Mouse (Mus musculus) kidney, postnatal 36 days (tissue): Measurements from ENCODE around the gene Tbc1d5.

Experiments
- DNase-seq, 2 experiments: peaks; one replicate each; pipeline ENCODE4 v3.0.0; 2021 to 2022; ENCODE audit warnings: mixed read lengths in 2 of 2

Tbc1d5 gene

GRCm38 (mm10) chr17:50872600-50872999 lies 306.6 kb downstream of the Tbc1d5 start:
- no peak for DNase-seq

- no peak for DNase-seq
Measured at GRCm38 (mm10) chr17:50867297-50867696, 311.9 kb downstream of the Tbc1d5 start.

DNA sequence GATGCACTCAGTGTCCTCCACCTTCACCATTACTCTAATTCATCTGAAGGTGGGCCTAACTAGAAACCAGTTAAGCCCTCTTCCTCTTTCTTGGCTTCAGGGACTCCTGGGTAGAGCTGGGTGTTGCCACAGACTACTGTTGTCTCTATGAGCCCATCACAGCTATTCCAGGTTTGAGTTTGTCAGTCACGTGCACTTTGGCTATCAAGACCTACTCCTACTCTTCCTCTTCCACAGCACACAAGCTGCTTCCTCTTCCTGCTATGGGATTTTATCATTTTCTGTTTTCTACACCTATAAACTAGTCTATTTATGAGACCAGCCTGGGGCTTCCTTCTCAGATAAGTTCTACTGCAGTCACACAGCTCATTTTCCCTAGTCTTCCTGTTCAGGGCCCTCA lies 314.4 kb downstream of the Tbc1d5 start:
- no peak for DNase-seq

GRCm38 (mm10) chr17:50853220-50853619 lies 325.9 kb downstream of the Tbc1d5 start:
- DNase-seq, result peak in 1 of 2 experiments; percentile 4

- DNase-seq, result no peak
Measured at GRCm38 (mm10) chr17:50851382-50851781, 327.8 kb downstream of the Tbc1d5 start.

GRCm38 (mm10) chr17:50814089-50814488 lies 365.1 kb downstream of the Tbc1d5 start:
- DNase-seq, result peak in 1 of 2 experiments; percentile 13

GRCm38 (mm10) chr17:50813580-50813979 lies 365.6 kb downstream of the Tbc1d5 start:
- no peak for DNase-seq

- no peak for DNase-seq
Measured at GRCm38 (mm10) chr17:50805631-50806030, 373.5 kb downstream of the Tbc1d5 start.

GRCm38 (mm10) chr17:50803234-50803633 lies 375.9 kb downstream of the Tbc1d5 start:
- DNase-seq, result no peak

DNA sequence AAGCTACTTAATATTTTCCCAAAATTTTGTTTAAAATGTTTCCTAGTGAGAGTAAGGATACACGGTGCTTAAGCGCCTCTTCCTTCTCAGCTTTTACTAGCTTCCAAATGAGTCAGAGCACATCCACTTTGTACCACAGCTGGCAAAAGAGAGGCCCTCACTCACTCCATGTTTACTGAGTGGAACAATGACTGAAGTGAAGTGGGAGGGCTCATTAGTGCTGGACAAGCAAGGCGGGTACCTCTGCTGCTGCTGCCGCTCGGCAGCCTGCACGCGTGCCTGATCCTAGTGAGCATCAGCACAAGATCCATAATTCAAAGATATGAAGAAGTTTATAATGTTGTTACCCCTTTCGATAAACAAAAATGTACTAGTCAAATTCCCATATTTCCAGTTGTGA lies 376.8 kb downstream of the Tbc1d5 start:
- DNase-seq, result no peak

DNA sequence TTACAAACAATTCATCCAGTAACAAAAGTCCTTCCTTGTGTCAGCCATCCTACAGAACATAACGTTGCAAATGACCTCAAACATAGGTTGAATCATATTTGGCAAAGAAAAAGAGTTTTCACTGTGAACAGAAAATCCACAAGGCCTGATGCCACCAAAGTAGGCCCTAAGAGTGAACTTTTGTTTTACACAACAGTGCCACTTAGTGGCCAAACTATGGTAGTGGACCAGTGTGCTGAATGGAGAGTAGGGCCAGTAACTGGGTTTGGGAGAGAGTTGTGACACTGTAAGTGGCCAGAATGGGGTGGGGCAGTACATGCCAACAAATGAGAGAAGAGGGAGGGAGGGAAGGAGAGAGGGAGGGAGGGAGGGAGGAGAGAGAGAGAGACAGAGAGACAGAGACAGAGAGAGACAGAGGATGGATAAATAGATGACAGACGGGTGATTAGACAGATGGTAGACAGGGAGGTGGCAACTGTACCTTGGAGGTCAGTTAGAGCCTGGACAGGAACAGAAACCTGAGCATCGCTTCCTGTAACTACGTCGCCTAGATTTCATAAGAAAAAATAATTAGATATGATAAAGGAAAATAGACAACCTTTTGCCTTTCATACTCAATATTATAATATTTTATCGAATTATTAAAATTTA lies 383.6 kb downstream of the Tbc1d5 start:
- peak; percentile 44 to 55 for DNase-seq

DNA sequence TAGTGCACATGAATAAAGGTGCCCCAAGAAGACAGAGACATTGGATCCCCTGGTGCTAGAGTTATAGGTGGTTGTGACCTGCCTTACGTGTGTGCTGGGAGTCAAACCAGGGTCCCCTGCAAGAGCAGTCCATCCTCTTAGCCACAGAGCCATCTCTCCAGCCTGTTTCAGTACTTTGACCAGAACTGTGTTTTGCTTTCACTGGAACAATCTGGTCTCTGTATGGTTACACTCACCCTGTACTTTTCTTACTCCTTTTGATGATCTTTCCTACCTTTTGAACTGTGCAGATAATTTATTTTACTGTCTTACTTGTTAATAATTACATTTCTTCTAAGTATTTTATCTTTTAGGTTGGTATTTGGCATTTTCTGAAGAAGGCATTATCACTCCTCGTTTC lies 387.5 kb downstream of the Tbc1d5 start:
- DNase-seq, result no peak

- no peak for DNase-seq
Measured at GRCm38 (mm10) chr17:50788835-50789234, 390.3 kb downstream of the Tbc1d5 start.

DNA sequence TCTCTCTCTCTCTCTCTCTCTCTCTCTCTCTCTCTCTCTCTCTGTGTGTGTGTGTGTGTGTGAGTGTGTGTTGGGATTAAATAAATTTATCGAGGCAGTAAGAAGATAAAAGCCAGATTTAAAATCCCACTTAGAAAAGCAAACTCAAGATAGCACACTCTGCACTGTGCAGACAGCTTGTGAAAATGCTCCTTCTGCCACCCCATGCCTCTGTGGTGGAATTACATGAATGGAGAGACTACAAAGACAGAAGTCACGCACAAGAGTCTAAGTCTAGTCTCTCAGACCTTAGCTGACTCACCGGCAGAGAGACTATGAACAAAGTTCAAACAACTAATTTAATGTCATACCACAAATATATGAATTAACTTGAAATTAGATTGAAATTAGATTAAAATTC lies 403.9 kb downstream of the Tbc1d5 start:
- DNase-seq, result peak in 1 of 2 experiments; percentile 9

DNA sequence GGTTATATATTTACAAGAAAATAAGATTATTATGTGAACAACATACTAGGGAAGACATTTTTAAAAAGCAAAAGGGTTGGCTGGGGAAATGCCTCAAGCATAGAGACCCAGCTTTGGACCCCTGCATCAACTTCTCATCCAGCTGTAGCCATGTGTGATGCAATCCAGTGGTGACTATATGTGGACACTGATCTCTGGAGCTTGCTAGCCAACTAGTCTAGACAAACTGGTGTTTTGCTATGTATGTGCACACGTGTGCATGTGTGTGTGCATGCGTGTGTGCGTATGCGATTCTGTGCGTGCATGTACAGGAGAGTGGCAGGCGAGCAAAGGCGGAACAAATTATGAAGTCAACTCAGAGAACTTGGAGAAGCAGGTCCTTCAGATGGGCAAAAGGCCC lies 414.8 kb downstream of the Tbc1d5 start:
- no peak for DNase-seq

- DNase-seq, result peak in 1 of 2 experiments; percentile 1
Measured at GRCm38 (mm10) chr17:50763407-50763806, 415.7 kb downstream of the Tbc1d5 start.

- no peak for DNase-seq
Measured at GRCm38 (mm10) chr17:50762231-50762630, 416.9 kb downstream of the Tbc1d5 start.

GRCm38 (mm10) chr17:50761082-50761481 lies 418.1 kb downstream of the Tbc1d5 start:
- DNase-seq, result no peak

DNA sequence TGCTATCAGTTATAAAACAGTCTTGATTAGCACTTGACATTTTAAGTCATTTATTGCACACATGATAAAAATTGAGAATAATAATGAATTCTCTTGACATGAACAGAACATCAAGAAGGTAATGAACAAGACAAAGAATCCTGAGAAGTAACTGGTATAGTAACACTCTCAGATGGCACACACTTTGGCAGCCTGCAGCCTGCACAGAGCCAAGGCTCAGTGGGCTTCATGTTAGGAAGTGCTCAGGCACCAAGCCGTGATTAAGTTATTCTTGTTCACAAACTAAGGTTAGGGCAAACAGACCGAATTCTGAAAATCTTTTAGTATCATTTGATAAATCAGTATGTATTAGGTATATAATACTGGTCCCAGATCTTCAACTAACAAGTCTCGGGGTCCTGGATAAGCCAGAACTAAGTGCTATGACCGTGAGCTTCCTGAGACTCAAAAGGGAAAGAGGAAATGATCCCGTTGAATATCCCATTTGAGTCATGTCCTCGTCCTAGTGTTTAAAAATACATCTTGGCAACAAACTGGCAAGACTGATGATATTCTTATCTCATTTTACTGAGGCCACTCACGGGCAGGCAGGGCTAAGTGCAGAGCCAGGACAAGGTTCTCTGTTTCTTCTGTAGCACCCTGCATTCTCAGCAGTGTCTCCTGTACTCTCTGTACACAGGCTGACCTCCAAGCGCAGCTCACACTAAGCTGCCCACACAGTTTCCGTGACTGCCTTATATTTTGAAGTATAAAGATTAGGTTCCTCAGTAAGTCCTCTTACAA lies 425.6 kb downstream of the Tbc1d5 start:
- peak in 1 of 2 experiments; percentile 26 for DNase-seq

DNA sequence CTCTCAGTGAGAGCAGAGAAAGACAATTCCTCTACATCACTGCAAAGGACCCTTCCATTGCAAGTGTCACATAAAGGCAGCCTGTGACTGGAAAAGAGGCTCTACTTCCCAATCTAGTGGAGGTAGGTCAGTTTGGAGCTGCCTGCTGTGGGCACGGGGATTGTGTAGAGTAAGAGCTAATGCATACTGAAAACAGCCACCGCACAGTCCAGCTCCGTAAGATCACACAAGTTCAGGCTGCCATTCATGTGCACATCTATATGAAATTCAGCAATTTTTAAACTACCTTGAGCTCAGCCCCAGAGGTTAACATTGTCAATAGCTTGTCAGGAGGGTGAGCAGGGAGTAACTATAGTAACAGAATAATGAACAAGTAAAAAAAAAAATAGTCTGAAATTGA lies 426.4 kb downstream of the Tbc1d5 start:
- DNase-seq, result no peak

- DNase-seq, result no peak
Measured at GRCm38 (mm10) chr17:50751911-50752310, 427.2 kb downstream of the Tbc1d5 start.

DNA sequence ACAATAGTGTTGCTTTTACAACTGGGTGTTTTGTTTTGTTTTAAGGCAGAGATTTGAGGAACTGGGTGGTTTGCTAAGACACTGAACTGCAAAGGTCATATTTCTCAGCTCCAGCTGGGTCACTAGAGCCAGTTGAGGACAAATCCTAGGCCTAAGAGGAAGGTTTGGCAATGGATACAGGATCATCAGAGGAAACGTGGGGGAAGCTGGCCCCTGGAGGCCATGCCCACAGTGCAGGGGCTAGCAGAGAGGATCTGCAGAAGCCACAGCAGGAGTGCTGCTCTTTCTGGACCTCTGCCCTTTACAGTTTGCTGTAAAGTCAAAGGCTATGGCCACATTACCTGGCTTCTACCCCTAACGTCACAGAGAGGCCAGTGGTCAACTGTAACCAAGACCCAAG lies 428.3 kb downstream of the Tbc1d5 start:
- DNase-seq, result no peak

GRCm38 (mm10) chr17:50741386-50741785 lies 437.8 kb downstream of the Tbc1d5 start:
- no peak for DNase-seq

GRCm38 (mm10) chr17:50740804-50741203 lies 438.3 kb downstream of the Tbc1d5 start:
- no peak for DNase-seq
